Mouse (Mus musculus) liver, embryonic 13.5 days (tissue): Measurements from ENCODE around the gene Fam184b. TPM values are rescaled to one million over a fixed set of nuclear protein-coding genes. Genes with fewer than 3 reads are reported as not detected.

ENCODE experiments used
- ATAC-seq: fragments of 200-750 bp; cut with Nextera tagmentation; 2 replicates; pipeline ENCODE4 v1.8.0; 2017; ENCODE audit warnings: low read depth, mild to moderate bottlenecking, moderate number of reproducible peaks, moderate library complexity
- DNase-seq: peaks from one replicate; pipeline ENCODE4 v3.0.0; 2022
- H3K27ac ChIP-seq: fragments of 300-500 bp; sonication (generic); 2 replicates; pipeline ENCODE4 v1.5.1; 2015; ENCODE audit warnings: moderate library complexity, mild to moderate bottlenecking, inconsistent platforms
- H3K27me3 ChIP-seq: fragments of 300-500 bp; sonication (generic); 2 replicates; pipeline ENCODE4 v1.6.1; 2015; ENCODE audit warnings: mild to moderate bottlenecking, inconsistent platforms
- H3K36me3 ChIP-seq: fragments of 300-500 bp; sonication (generic); 2 replicates; pipeline ENCODE4 v1.6.1; 2015; ENCODE audit warnings: mild to moderate bottlenecking, inconsistent platforms
- H3K4me1 ChIP-seq: fragments of 300-500 bp; sonication (generic); replicated peaks from 2 replicates; pipeline ENCODE4 v1.6.1; 2015; ENCODE audit warnings: inconsistent platforms
- H3K4me2 ChIP-seq: fragments of 300-500 bp; sonication (generic); 2 replicates; pipeline ENCODE4 v1.6.1; 2015; ENCODE audit warnings: inconsistent platforms, mild to moderate bottlenecking, moderate library complexity
- H3K4me3 ChIP-seq: fragments of 300-500 bp; sonication (generic); replicated peaks from 2 replicates; pipeline ENCODE4 v1.5.1; 2015; ENCODE audit warnings: mild to moderate bottlenecking, inconsistent platforms
- H3K9ac ChIP-seq: fragments of 300-500 bp; sonication (generic); 2 replicates; pipeline ENCODE4 v1.6.1; 2015; ENCODE audit warnings: mild to moderate bottlenecking, inconsistent platforms
- H3K9me3 ChIP-seq: fragments of 300-500 bp; sonication (generic); replicated peaks from 2 replicates; pipeline ENCODE4 v1.6.1; 2016; ENCODE audit warnings: inconsistent platforms
- whole genome bisulfite sequencing: fragments of 180-500 bp; shearing (Covaris S2); methylation state at CpG from one replicate; pipeline ENCODE4 v1.1.7; 2015; ENCODE audit not compliant: insufficient replicate concordance; 5-methylcytosine and 5-hydroxymethylcytosine counted together
- polyA plus RNA-seq: library from polyadenylated mRNA; unstranded; fragments of >200 nt; fragmentation: Nextera tagmentation; extraction: Ambion mirVana; gene quantifications from 2 replicates; pipeline ENCODE4 v1.2.1, GENCODE M21; 2015

Gene Fam184b
- polyA plus RNA-seq, 1 experiment from 2014 or later = 0.10 TPM

DNA sequence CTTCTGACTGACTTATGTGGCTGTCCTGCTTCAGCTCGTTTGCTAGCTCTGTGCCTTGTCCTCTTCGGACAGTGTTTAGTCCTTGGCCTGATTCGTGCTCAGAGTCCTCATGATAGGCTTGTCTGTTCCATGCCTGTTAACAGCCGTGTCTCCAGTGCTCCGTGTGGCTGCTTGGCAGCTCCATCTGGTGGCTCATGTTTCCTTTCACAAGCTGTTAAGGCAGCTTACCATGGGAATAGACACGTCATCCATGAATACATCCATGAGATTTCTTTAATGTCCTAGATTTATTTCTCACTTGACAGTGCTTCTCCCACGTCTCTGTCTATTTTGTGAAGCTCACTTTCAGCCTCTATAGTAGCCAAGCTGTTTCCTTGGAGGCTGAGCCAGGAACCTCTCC, 129.3 kb downstream of the Fam184b start:
- Histone ChIP-seq H3K4me2 (no peak overlapping the region), H3K4me1 (no peaks in the 10 kb centered on the region), H3K27ac (no peak overlapping the region), H3K9me3 (no peaks in the 10 kb centered on the region), H3K4me3 (no peak overlapping the region), H3K36me3 (peaks cover 58% of the 10 kb centered on the region), H3K27me3 (no peaks in the 10 kb centered on the region), H3K9ac (no peak overlapping the region)
- no peak for DNase-seq
- ATAC-seq = no peak
- 70% methylated on average over 7 of the region's 7 CpGs for WGBS

DNA sequence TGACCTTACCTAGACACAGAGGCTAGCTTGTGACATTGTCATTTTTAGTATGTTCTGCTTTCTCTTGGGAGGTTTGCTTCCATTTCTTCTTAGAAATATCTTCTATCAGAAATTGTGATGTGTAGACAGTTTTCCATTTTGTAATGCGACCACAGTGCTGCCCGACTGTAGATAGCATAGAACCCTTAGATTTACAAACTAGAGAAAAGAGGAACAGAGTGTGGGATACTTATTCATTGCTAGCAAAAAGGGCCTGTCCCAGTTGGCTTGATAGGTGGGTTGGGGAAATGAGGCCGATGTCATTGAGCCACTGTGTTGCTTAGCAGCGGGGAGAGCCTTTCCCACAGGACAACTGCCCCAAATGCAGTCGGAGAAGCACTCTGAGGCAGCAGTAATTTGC, 141.8 kb downstream of the Fam184b start:
- WGBS = 79% methylated on average over 5 of the region's 5 CpGs
- H3K4me1 ChIP-seq = peaks cover 27% of the 10 kb centered on the region
- DNase-seq = no peak
- H3K4me2 ChIP-seq = no peak overlapping the region
- no peaks in the 10 kb centered on the region for H3K27me3 ChIP-seq
- ATAC-seq = no peak
- H3K36me3 ChIP-seq = peaks cover 53% of the 10 kb centered on the region
- H3K4me3 ChIP-seq = no peak overlapping the region
- H3K27ac ChIP-seq = no peak overlapping the region
- H3K9ac ChIP-seq = no peak overlapping the region
- no peaks in the 10 kb centered on the region for H3K9me3 ChIP-seq

DNA sequence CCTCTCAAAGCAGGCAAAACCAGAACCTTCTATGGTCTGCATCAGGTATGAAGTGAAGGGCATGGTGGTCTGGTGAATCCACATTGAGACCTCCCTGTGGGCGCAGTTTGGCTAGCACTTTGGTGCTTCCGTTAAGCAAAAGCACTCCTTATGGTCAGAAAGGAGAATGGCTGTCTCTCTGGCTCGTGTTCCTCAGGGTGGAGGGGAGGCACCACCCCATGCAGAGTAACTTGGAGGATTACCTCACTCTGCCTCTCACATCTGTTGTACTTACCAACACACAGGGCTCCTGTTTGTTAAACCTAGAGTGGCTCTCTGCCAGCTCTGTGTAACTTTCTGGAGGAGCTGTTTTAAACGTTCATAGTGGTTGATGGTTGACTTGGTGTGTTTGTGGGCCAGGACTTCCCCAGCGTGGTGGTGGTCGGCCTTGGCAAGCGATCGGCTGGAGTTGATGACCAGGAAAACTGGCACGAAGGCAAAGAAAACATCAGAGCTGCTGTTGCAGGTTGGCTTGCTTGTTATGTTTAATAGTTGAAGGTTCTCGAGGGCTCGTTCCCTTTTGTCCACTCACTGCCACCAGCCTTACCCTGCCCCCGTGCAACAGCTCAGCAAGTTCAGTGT, 142.4 kb downstream of the Fam184b start:
- Histone ChIP-seq H3K4me3 (no peak overlapping the region), H3K27ac (no peak overlapping the region), H3K9ac (no peak overlapping the region), H3K9me3 (no peaks in the 10 kb centered on the region), H3K4me2 (no peak overlapping the region), H3K36me3 (peaks cover 51% of the 10 kb centered on the region), H3K27me3 (no peaks in the 10 kb centered on the region), H3K4me1 (peaks cover 27% of the 10 kb centered on the region)
- DNase-seq (no peak), ATAC-seq (no peak)
- WGBS = 80% methylated on average over 12 of the region's 12 CpGs

DNA sequence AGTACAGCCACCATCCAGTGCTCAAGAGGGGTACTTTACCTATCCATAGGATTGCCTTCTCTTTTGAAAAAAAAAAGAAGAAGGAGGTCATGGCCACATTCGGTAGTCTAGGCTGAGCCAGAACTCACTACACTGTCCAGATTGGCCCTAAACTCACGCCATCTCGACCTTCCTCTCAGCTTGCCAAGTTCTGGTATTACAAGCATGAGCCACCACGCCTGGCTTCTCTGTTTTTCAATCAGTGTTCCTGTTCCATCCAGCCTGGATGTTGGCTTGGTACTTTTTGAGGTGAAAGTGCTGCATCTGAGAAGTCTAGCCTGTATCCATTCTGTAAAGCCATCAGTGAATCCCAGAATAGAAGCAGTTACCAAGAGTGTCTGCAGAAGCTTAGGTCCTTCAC, 142.9 kb downstream of the Fam184b start:
- H3K4me1 ChIP-seq = peaks cover 27% of the 10 kb centered on the region
- H3K4me3 ChIP-seq = no peak overlapping the region
- H3K9me3 ChIP-seq = no peaks in the 10 kb centered on the region
- H3K9ac ChIP-seq = no peak overlapping the region
- H3K4me2 ChIP-seq = no peak overlapping the region
- no peak overlapping the region for H3K27ac ChIP-seq
- H3K27me3 ChIP-seq = no peaks in the 10 kb centered on the region
- 73% methylated on average over 4 of the region's 4 CpGs for WGBS
- ATAC-seq (no peak), DNase-seq (no peak)
- H3K36me3 ChIP-seq = peaks cover 46% of the 10 kb centered on the region

DNA sequence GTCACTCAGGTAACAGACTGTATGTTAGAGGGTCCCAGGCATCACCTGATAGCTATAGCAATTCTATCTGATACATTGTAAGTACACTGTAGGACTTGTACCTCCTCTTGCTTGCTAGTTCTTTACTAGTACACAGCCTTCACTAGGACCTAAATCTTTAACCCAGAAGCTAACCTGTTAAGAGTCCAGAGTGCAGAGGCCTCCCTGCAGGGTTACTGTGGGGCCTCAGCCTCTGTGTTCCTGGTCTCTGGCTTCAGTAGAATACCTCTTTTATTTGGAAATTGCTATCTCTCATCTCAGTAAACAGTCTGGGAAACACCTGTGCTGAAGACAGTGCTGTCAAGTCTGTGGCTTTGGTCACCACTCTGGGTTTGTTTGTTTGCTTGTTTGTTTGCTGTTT, 143.4 kb downstream of the Fam184b start:
- DNase-seq (no peak), ATAC-seq (no peak)
- no peak overlapping the region for H3K27ac ChIP-seq
- peaks cover 42% of the 10 kb centered on the region for H3K36me3 ChIP-seq
- no peaks in the 10 kb centered on the region for H3K27me3 ChIP-seq
- H3K9me3 ChIP-seq = no peaks in the 10 kb centered on the region
- no peak overlapping the region for H3K4me3 ChIP-seq
- peaks cover 27% of the 10 kb centered on the region for H3K4me1 ChIP-seq
- no peak overlapping the region for H3K9ac ChIP-seq
- no peak overlapping the region for H3K4me2 ChIP-seq

DNA sequence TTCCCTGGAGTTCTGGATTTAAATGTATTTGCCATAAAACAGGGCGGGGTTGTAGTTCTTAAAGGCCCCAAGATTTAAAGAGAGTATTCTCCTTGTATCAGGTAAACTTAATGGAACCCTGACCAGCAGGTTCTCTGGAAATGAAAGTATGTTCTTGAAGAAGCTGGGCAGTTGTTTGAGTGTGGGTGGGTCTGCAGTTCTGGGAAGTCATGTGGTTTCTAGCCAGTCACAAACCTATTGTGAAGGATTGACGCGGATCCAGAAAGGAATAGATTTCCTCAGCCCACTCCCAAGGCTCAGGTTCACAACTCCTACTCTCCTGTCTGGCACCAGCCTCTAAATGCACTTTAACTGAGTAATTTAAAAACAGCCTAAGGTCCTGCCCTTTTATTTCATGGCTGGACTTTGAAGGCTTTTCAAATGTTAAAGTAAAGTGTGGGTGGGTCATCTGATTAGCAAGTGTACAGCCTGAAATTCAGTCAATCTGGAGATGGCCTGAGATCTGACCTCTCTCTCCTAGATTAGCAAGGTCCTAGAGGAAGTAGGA, 143.9 kb downstream of the Fam184b start:
- no peaks in the 10 kb centered on the region for H3K9me3 ChIP-seq
- H3K9ac ChIP-seq = no peak overlapping the region
- no peak overlapping the region for H3K4me3 ChIP-seq
- H3K4me2 ChIP-seq = no peak overlapping the region
- H3K27ac ChIP-seq = no peak overlapping the region
- no peaks in the 10 kb centered on the region for H3K27me3 ChIP-seq
- ATAC-seq (no peak), DNase-seq (no peak)
- WGBS = 77% methylated on average over 3 of the region's 3 CpGs
- H3K4me1 ChIP-seq = peaks cover 27% of the 10 kb centered on the region
- H3K36me3 ChIP-seq = peaks cover 38% of the 10 kb centered on the region

DNA sequence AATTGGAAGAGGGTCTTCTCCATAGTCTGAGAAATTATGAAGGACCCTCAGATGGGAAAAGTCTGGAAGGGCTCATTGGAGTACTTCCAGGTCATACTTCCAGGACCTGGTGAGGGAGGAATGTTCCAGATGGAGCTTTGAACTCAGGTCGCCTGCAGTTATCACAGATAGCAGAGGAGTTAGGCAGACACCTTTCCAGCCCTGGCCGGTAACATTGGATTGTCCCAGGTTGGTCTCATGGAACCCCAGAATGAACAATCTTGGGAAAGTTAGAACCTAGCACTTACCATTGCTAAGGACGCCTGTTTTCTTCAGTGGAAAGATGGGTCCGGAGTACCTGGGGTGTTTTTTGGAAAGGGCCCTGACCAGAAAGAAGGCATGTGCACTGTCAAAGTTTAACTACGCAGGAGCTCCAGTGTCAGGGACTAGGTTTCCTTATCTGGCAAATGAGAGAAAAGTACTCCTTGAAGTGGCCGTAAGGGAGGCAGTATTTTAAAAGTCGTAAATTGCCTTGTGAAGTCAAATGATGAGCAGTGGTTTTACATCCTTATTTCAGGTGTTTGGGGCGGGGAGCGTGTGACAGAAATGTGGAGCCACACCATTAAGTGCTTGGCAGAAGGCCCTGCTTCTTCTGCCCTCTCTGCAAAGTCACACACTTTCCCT, 145.2 kb downstream of the Fam184b start:
- H3K4me1 ChIP-seq = peaks cover 27% of the 10 kb centered on the region
- peak overlapping the region; percentile 84 for H3K9ac ChIP-seq
- peaks cover 31% of the 10 kb centered on the region for H3K36me3 ChIP-seq
- H3K9me3 ChIP-seq = no peaks in the 10 kb centered on the region
- H3K27me3 ChIP-seq = 0 out of 2 replicates have a peak, but pooled peaks cover 3% of the 10 kb centered on the region
- ATAC-seq = no peak
- DNase-seq = no peak
- peak overlapping the region; percentile 74 for H3K4me3 ChIP-seq
- 42% methylated on average over 9 of the region's 9 CpGs for WGBS
- peak overlapping the region; percentile 97 for H3K4me2 ChIP-seq
- peak overlapping the region; percentile 47; the same call in 1 of the 2 replicates for H3K27ac ChIP-seq

DNA sequence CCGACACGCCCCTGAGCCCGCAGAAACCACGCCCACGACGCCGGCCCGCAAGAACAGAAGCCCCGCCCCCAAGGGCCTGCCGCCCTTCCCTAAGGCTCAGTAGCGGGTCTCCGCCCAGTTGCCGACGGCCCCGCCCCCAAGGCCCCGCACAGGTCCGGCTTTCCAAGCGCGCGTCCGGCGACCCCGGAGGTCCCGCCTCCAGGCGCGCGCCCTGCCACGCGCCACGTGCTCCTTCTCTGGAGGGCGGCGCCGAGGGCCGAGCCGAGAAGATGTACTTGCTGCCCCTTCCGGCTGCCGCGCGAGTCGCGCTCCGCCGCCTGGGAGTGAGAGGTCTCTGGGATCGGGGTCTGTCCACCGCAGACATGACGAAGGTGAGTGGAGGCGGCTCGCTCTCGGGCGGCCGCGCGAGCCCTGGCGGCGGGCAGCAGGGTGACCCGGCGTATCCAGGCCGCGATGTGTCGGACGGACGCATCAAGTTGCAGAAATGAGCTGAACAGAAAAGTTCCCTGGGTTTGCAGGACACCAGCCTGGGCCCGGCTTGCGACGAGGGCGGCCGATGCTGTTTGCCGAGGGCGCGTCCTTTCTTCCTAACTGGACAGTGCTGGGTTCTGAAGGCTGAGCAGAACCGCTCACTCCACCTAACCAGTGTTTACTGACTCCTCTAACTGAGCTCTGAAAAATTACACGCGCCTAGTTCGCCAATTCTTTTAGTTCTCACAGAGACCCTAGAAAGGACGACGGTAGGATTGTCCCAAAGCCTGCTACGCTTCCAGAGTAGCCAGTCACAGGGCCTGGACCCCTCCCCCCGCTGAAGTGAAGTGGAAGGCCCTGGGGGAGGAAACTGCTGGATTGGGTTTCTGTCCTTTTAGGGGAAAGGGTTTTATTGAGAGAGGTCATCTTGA, 146.0 kb downstream of the Fam184b start, which contains the start of gene Lap3:
TSS of gene Lap3 (plus strand) at position 184 of the 902 bp plus-strand sequence.
- under 1% methylated on average over 77 of the region's 78 CpGs for WGBS
- peak within 1 kb of the TSS; percentile 84 for H3K9ac ChIP-seq
- peak within 1 kb of the TSS; percentile 74 for H3K4me3 ChIP-seq
- peak; percentile 95 for ATAC-seq
- H3K4me1 ChIP-seq = peaks cover 27% of the 10 kb centered on the region
- H3K27me3 ChIP-seq = 0 out of 2 replicates have a peak, but pooled peaks cover 3% of the 10 kb centered on the region
- peak; percentile 99 for DNase-seq
- no peaks in the 10 kb centered on the region for H3K9me3 ChIP-seq
- peak within 1 kb of the TSS; percentile 47 for H3K27ac ChIP-seq
- peaks cover 25% of the 10 kb centered on the region for H3K36me3 ChIP-seq
- H3K4me2 ChIP-seq = peak within 1 kb of the TSS; percentile 97

DNA sequence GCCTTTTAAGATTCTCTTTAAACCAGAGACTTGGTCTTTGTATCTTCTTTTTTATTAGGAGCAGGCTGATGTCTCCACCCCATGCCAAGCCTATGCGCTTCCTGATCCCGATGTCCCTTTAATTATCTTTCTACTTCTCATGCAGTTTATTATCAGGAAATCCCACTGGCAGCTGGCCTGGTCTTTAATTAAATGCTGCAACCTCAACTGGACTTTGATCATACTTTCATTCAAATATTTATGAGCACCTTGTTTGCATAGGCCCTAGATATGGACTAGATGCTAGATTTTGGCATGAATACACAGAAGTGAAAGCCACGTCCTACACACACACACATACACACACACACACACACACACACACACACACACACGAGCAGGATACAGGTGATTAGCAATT, 147.6 kb downstream of the Fam184b start:
- H3K36me3 ChIP-seq = peaks cover 9% of the 10 kb centered on the region
- H3K9ac ChIP-seq = no peak overlapping the region
- 65% methylated on average over 4 of the region's 4 CpGs for WGBS
- DNase-seq (no peak), ATAC-seq (no peak)
- H3K9me3 ChIP-seq = no peaks in the 10 kb centered on the region
- H3K4me3 ChIP-seq = no peak overlapping the region
- 0 out of 2 replicates have a peak, but pooled peaks cover 3% of the 10 kb centered on the region for H3K27me3 ChIP-seq
- peaks cover 27% of the 10 kb centered on the region for H3K4me1 ChIP-seq
- no peak overlapping the region for H3K4me2 ChIP-seq
- no peak overlapping the region for H3K27ac ChIP-seq

DNA sequence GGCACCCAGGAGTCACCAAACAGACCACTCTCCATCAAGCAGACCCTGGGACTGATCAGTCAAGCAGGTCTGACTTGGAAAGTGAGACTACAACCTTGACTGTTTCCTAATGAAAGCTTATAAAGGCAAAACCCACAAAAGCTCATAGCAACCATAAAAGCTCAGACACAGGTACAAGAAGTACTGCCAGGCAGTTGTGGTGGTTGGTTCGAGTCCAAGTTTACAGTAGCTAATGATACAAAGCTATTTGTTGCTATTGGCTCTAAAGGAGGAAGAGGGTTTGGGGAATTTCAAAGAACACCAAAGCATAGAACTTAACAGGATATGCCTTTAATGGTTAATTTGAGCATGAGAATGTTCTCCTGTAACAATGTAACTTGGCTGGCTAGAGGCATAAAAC, 155.8 kb downstream of the Fam184b start:
- no peak overlapping the region for H3K27ac ChIP-seq
- H3K4me1 ChIP-seq = no peaks in the 10 kb centered on the region
- no peak overlapping the region for H3K4me2 ChIP-seq
- 54% methylated on average over 1 of the region's 1 CpGs for WGBS
- ATAC-seq (no peak), DNase-seq (no peak)
- no peaks in the 10 kb centered on the region for H3K9me3 ChIP-seq
- H3K4me3 ChIP-seq = no peak overlapping the region
- no peak overlapping the region for H3K9ac ChIP-seq
- no peaks in the 10 kb centered on the region for H3K36me3 ChIP-seq
- 0 out of 2 replicates have a peak, but pooled peaks cover 3% of the 10 kb centered on the region for H3K27me3 ChIP-seq

DNA sequence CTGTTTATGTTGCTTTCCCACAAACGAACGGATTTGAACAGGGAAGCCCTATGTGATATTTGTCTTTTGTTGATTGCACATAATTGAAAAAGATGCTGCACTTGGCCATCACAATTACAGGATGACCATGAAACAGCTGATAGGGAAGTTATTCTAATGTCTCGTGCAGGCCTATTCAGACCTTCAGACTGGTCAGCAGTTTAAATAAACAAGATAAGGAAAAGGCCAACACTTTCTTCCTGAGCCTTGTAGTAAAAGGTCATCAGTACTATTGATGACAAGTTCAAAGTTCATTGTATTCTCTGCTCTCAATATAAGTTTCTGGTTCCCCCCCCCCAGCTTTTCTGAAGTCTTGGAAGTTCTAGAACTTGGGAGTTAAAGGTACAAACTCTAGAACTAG, 156.8 kb downstream of the Fam184b start:
- no peaks in the 10 kb centered on the region for H3K4me1 ChIP-seq
- 40% methylated on average over 3 of the region's 3 CpGs for WGBS
- H3K9ac ChIP-seq = no peak overlapping the region
- H3K27ac ChIP-seq = no peak overlapping the region
- H3K36me3 ChIP-seq = no peaks in the 10 kb centered on the region
- H3K4me3 ChIP-seq = no peak overlapping the region
- DNase-seq (no peak), ATAC-seq (no peak)
- H3K9me3 ChIP-seq = no peaks in the 10 kb centered on the region
- H3K27me3 ChIP-seq = 0 out of 2 replicates have a peak, but pooled peaks cover 3% of the 10 kb centered on the region
- no peak overlapping the region for H3K4me2 ChIP-seq
